Mouse (Mus musculus) kidney, adult 8-10 months (tissue): Measurements from ENCODE around the gene Cntd1.
"Not testable (repeated sequence)": the region's sequence is repeated elsewhere in the genome, so short reads cannot be mapped to it uniquely, and the experiment has no call there.

ENCODE experiments used
- DNase-seq, 2 experiments: peaks; one replicate each; pipeline ENCODE4 v3.0.0; 2022

The Cntd1 gene

GRCm38 (mm10) chr11:101291231-101291630, 12.4 kb downstream of the Cntd1 start:
- DNase-seq = no peak

DNA sequence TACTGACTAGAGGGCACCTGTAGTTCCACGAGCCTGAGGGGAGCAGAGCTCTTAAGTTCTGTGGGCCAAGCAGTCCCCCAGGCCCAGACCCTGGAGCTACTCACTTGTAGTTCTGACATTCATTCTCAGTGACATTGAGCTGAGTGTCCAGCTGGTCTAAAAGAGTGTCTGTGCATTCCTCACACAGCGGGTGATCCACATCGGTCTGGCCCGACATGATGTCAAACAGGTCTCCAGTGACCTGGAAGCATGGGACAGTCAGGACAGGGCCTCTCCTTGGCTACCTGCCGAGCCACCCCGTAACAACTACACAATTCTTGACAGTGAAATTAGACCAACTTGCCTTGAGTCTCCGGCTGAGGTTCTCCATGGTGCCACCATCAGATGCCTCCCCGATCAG, 16.4 kb downstream of the Cntd1 start:
- DNase-seq = no peak

- no peak for DNase-seq
Observed at GRCm38 (mm10) chr11:101300881-101301280, 22.1 kb downstream of the Cntd1 start.

GRCm38 (mm10) chr11:101301299-101302003, 22.6 kb downstream of the Cntd1 start:
- no peak for DNase-seq

DNA sequence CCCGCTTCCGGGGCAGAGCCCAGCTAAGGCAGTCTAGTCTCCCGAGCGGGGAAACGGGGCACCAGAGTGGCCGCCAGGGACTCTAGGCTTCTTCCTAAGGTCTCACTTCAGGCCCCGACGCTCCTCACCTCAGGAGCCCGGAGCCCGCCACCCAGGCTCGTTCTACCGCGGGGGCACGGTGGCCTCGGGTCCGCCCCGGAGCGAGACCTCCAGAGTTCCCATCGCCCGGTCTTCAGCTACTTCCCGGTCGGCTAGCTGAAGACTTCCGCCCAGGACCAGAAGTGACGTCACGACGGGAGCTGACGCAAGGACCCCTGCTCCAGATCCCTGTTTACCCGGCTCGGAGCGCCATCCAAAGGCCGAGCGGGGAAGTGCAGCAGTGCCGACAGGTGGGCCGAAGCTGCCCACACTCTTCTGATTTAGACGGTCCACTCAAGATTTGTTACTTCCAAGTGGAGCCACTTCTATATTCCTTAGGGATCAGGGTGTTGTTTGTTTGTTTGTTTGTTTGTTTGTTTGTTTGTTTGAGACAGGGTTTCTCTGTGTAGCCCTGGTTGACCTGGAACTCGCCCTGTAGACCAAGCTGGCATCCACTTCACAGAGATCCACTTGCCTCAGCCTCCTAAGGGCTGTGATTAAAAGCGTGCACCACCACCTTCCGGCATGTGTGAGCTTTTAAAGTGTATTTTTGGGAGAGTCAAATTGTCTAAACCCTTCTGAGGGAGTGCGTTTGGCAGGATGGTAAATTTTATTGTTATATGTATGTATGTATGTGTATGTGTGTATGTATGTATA, 23.4 kb downstream of the Cntd1 start, which contains the start of gene Becn1:
Gene Becn1, minus strand, starts transcription at position 283 of the 795 bp plus-strand sequence.
- DNase-seq = peak; percentile 95 to 97

DNA sequence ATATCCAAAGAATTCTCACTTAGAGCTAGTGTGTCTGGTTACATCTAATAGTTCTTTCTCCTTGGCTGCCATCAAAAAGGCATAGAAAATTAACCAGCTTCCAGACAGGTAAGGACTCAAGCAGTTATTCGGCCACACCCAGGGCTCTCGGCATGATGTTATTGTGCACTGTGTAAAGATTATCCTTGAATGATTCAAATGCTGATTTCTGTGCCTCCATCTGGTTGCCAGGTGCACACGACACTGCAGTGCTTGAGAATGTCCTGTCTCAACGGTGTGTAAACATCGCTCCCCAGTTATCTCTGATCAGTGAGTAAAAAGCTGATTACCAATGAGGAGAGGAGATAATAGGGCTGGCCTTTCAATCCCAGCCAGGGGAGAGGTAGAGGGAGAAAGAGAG, 28.9 kb downstream of the Cntd1 start:
- DNase-seq = no peak

- DNase-seq = no peak
Observed at GRCm38 (mm10) chr11:101311083-101311482, 32.3 kb downstream of the Cntd1 start.

DNA sequence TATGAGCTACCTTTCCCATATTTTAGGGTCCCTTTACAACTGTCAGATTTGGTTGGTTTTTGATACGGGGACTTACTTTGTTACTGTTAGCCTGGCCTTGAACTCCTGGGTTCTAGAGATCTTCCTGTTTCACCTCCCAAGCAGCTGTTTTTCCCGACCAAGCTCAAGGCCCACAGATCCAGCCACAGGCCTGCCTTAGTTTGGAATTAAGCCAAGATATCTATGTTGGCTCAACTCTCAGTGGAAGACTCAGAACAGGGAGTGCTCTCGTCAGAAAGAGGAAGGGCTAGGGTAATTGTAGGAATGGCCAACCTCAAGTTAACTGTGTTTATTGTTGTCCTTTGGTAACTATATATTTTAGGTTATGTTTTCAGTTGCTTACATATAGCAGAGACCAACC, 33.3 kb downstream of the Cntd1 start:
- no peak for DNase-seq

DNA sequence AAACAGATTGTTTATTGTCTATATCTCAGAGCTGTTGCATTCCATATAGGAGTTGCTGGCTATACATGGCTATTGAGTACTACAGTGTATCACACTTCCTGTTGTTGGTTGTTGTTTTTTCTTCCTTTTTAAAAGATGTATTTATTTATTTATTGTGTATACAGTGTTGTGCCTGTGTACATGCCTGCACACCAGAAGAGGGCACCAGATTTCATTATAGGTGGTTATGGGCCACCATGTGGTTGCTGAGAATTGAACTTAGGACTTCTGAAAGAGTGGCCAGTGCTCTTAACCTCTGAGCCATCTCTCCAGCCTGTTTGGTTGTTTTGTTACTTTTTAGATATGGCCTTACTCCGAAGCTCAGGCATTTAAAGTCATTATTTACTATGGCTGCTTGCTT, 35.8 kb downstream of the Cntd1 start:
- no peak for DNase-seq

DNA sequence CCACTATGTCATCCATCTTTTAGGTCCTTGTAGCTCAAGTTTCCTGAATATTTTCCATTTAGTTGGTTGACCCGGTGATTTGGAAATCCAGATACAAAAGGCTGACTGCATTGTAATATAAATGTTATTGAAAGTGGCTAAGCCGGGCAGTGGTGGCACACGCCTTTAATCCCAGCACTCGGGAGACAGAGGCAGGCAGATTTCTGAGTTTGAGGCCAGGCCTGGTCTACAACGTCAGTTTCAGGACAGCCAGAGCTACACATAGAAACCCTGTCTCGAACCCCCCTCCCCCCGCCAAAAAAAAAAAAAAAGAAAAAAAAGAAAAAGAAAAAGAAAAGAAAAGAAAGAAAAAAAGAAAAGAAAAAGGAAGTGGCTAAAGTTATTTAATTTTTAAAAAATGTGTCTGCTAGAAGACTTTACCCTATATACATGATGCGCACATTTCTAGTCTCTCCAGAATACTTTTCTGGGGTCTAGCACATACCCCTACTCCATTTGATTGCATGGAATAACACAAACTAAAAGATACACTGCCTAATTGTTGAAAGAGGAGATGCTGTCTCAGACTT, 36.4 kb downstream of the Cntd1 start:
- DNase-seq = no peak

DNA sequence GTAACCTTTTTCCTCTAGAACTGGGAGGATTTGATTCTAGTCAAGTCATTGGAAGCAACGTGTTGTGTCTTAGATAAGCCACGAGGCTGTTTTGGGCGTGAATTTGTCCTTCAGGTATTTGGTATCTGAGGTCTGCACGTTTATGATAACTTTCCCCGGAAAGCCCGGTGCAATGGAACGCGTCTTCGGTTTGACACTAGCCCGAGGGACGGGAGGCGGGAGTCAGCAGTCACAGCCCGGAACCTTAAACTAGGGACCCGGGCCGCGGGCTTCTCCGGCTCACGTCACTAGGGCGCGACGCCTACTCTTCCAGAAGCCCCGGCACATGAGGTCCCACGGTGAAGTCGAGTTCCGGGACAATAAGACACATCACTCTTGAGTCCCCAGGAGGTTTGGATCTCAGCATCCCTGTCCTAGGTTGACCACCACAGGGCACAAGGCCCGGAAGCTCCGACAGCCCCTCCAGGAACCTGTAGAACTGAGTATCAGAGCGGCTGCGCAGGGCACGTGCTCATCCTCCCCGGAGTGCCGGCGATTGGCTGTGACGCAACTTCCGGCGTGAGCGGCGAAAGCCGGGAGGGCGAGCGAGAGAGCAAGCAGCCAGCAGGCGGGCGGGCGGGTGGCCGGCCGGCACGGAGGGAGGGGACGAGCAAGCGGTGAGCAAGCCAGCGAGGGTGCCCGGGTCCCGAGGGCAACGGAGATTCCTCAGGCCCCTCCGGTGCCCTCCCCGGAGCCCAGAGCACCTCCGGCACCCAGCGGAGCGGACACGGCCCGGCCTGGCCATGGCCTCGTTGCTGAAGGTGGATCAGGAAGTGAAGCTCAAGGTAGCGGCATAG, 37.1 kb downstream of the Cntd1 start, which contains the start of gene Psme3:
Gene Psme3, plus strand, starts transcription at position 549 of the 836 bp plus-strand sequence.
- peak; percentile 86 to 92 for DNase-seq

DNA sequence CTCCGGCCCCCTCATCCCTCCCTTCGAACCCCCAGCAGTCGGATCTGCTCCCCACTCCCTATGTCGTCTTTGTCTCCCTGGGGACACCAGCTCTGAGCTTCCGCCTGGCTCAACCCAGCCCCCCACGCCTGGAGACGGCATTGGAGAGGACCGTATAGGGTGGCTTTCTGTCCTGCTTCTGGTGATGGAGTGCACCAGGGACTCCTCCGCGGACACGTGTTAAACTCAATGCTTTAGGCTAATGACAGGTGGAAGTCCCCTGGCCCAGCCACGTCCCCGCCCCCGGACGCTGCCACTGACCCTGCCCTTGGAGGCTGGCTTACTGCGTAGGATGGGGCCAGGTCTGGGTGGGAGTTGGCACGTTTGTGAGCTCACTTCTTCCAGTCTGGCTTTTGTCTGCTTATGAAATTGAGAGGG, 37.7 kb downstream of the Cntd1 start:
- no peak for DNase-seq

- DNase-seq = peak; percentile 66 to 89
Observed at GRCm38 (mm10) chr11:101323609-101324008, 44.8 kb downstream of the Cntd1 start.

DNA sequence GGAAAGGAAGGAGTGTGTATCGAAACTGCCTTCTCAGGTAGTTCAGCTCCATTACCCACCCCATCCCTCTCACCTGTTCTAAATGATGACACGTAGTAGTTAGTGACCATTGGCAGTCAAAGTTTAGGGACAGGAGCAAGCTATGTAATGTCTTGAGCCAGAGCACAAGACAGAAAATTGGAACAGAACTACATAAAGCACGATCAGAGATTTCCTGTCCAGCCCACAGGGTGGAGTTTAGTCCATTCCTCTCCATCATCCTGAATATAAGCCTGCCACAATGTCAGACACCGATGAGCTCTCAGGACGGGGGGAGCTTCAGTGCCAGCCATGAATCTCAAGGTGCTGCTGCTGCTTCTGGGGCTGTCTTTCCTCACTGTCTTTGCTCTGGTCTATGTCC, 46.0 kb downstream of the Cntd1 start, which contains the start of gene Aoc2:
Gene Aoc2, plus strand, starts transcription at position 301 of the 400 bp plus-strand sequence.
- no peak for DNase-seq

DNA sequence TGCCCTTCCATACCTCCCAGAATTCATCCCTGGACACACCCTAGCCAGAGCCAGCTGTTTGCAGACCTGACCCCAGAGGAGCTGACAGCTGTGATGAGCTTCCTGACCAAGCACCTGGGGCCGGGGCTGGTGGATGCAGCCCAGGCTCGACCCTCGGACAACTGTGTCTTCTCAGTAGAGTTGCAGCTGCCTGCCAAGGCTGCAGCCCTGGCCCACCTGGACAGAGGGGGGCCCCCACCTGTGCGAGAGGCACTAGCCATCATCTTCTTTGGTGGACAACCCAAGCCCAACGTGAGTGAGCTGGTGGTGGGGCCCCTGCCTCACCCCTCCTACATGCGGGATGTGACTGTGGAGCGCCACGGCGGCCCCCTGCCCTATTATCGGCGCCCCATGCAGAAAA, 46.4 kb downstream of the Cntd1 start:
- not testable (repeated sequence) for DNase-seq

- DNase-seq = no peak
Observed at GRCm38 (mm10) chr11:101326147-101326546, 47.3 kb downstream of the Cntd1 start.

GRCm38 (mm10) chr11:101327311-101327710, 48.5 kb downstream of the Cntd1 start:
- no peak for DNase-seq

DNA sequence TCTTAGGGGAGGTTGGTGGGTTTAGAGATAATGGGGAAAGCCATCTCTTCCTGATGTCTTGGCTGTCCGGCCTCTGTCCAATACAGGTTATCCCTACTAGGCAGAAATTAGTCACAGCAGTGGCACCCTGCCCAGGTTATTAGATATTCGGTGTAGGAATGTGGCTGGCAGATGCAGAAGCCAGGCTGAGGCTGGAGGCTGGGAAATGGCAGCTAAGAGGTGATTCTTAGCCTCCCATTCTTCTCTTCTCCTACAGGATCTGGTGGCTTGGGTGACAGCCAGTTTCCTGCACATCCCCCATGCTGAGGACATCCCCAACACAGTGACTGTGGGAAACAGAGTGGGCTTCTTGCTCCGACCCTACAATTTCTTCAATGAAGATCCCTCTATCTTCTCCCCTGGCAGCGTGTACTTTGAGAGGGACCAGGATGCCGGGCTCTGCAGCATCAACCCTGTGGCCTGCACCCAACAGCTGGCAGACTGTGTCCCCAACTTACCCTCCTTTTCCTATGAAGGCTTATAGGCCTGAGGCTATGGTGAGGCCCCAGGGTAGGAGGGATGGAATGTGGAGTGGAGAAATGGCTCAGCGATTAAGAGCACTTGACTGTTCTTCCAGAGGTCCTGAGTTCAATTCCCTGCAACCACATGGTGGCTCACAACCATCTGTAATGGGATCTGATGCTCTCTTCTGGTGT, 50.3 kb downstream of the Cntd1 start:
- DNase-seq = peak in 1 of 2 experiments; percentile 42

GRCm38 (mm10) chr11:101330371-101330924, 51.6 kb downstream of the Cntd1 start, which contains the start of gene Aoc3:
Gene Aoc3, plus strand, starts transcription at chr11:101330605.
- DNase-seq = no peak

- DNase-seq = not testable (repeated sequence)
Observed at GRCm38 (mm10) chr11:101330961-101331360, 52.1 kb downstream of the Cntd1 start.

DNA sequence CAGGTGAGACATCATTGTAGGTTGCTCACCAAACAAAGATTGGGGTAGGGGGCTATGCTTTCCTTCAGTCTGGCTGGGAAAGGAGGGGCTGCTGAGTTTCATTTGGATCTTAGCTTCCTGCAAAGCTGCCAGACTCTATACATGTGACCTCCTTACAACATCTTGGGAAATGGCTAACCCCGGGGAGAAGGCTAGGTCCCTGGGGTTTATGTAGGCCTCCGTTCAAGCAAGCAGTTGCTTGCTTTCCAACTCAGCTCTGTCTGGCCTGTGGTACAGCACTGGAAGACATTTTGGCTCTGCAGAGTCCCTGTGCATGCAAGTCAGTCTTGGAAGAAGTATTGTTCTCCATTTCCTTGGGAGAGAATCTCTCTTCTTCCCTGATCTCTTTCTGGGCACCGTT, 53.7 kb downstream of the Cntd1 start:
- no peak for DNase-seq

GRCm38 (mm10) chr11:101334023-101334422, 55.2 kb downstream of the Cntd1 start:
- no peak for DNase-seq
